Mouse (Mus musculus) bone marrow macrophage, adult 2 months (primary cell): ENCODE data around the gene Ntsr1.

Source experiments
- CTCF ChIP-seq: IDR thresholded peaks from 2 replicates; pipeline ENCODE4 v1.5.1; 2012; ENCODE audit warnings: low read depth, mild to moderate bottlenecking, low read length, moderate library complexity
- POLR2A ChIP-seq: IDR thresholded peaks from 2 replicates; pipeline ENCODE4 v1.6.1; 2012; ENCODE audit warnings: mild to moderate bottlenecking, low read depth, low read length, borderline replicate concordance

DNA sequence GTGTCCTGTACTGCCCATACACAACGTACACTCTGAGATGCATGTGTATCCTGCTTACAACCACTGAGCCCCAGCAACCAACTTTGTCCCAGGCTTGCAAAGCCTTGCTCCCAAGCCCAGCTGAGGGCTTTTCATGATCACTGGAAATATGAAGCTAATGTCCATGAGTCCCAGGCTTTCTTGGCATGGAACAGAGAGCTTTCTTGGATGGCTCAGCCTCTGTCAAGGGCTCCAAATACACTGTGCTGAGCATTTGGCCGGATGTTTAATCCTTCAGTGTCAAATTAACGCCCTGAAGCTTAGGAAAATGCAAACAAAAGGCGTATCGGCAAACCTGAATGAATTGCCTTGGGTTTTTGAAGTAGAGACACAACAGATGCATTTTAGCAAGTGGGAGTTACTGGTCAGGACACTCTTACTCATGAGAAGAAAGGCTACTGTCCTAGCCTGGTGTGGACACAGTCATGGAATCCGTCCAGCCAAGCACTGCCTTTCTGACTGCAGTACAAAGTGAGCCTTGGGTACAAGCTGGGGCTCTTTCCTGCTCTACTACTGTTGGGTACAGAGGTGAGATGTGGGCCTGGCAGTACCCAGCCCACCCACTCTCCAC, 32.7 kb downstream of the Ntsr1 start:
- TF ChIP-seq CTCF (no peak), POLR2A (no peak)
